Mouse (Mus musculus): ENCODE measurements around the gene Gm11238.
"Not testable (repeated sequence)": the region's sequence is repeated elsewhere in the genome, so short reads cannot be mapped to it uniquely, and the experiment has no call there.

Gene Gm11238

GRCm38 (mm10) chr4:73607581-73607980 lies at the start of gene Gm11238:
Gene Gm11238, plus strand, starts transcription at chr4:73607881.
- DNase-seq (ENCODE audit: extremely low read depth, low read depth): not testable (repeated sequence)

GRCm38 (mm10) chr4:73599248-73599647 lies 8.4 kb upstream of the Gm11238 start:
- peak; percentile 0 for DNase-seq (ENCODE audit: extremely low read depth, low read depth)

GRCm38 (mm10) chr4:73622684-73623083 lies 15.0 kb downstream of the Gm11238 start, which contains the start of gene Gm11237:
Gene Gm11237, plus strand, starts transcription at chr4:73622984.
- DNase-seq (ENCODE audit: extremely low read depth, low read depth): not testable (repeated sequence)

- not testable (repeated sequence) for DNase-seq (ENCODE audit: extremely low read depth, low read depth)
Measured at GRCm38 (mm10) chr4:73637821-73638220, 30.1 kb downstream of the Gm11238 start, which contains the start of gene Gm11236. Gene Gm11236, plus strand, starts transcription at chr4:73638121.

GRCm38 (mm10) chr4:73661864-73662263 lies 54.2 kb downstream of the Gm11238 start:
- not testable (repeated sequence) for DNase-seq (ENCODE audit: extremely low read depth, low read depth)

GRCm38 (mm10) chr4:73668054-73668453 lies 60.4 kb downstream of the Gm11238 start, which contains the start of gene Gm11239:
Gene Gm11239, plus strand, starts transcription at chr4:73668354.
- not testable (repeated sequence) for DNase-seq (ENCODE audit: extremely low read depth, low read depth)

GRCm38 (mm10) chr4:73683216-73683615 lies 75.5 kb downstream of the Gm11238 start, which contains the start of gene Gm428:
Gene Gm428, plus strand, starts transcription at chr4:73683516.
- DNase-seq (ENCODE audit: extremely low read depth, low read depth): not testable (repeated sequence)

All from MEL-GATA-1-ER (cell line).